Mouse (Mus musculus) right cerebral cortex, postnatal 36 days (tissue): ENCODE measurements around the gene Pxt1.
A peak's percentile ranks its signal among the peaks of the same experiment; 100 is the strongest.
"Not testable (repeated sequence)": the region's sequence is repeated elsewhere in the genome, so short reads cannot be mapped to it uniquely, and the experiment has no call there.

ENCODE experiments used
- DNase-seq, 2 experiments: peaks; one replicate each; pipeline ENCODE4 v3.0.0; 2022; ENCODE audit warnings: low spot score in 2 of 2, mixed read lengths in 1 of 2

Gene Pxt1

GRCm38 (mm10) chr17:28943740-28944139, at the start of gene Pxt1:
Gene Pxt1 (minus strand): TSS chr17:28943840.
- DNase-seq = no peak

DNA sequence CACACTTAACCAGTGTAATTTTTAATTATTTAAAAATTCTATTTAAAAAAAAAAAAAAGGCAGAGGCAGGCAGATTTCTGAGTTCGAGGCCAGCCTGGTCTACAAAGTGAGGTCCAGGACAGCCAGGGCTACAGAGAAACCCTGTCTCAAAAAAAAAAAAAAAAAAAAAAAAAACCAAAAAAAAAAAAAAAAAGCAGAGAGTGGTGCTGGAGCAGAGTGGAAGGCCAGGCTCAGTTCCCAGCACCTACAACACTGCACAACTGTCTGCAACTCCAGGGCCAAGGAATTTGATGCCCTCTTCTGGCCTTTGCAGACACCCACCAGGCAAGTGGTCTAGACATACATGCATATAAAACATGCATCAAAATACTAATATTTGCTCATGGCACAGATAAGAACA, 49.4 kb upstream of the Pxt1 start:
- not testable (repeated sequence) for DNase-seq

DNA sequence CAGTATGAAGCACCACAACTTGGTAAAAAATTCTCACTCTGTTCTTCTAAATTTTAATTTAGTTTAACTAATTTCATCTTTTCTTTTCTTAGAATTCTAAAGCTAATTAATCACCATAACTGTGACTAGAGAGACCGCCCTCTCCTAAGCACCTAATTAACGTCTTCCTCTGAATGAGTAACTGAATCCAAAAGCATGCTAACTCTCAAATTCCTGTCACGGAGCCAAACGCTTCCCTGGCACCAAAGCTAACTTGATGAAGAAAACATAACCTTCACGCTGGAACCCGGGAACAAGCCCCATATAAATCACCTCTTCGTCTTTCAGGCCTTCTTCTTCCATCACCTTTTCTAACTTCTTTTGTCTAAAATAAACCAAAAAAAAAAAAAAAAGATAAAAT, 48.5 kb upstream of the Pxt1 start:
- no peak for DNase-seq

DNA sequence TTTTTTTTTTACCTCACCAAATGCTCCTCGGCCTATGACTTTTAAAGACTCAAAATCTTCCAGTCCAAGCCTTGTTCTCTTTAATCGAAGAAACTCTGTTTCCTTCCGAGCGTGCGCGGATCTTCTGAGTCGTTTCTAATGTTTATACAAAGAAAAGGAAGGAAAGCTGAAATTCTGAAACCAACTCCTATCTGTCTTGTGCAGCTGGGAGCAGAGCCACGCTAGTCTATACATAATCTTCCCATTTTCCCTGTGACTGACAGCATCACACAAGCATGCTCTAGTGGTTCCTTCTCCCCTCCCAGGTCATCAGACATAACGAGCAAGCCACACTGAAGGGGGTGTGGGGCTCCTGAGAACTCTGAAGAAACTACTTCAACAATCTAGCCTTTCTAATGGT, 47.6 kb upstream of the Pxt1 start:
- no peak for DNase-seq

DNA sequence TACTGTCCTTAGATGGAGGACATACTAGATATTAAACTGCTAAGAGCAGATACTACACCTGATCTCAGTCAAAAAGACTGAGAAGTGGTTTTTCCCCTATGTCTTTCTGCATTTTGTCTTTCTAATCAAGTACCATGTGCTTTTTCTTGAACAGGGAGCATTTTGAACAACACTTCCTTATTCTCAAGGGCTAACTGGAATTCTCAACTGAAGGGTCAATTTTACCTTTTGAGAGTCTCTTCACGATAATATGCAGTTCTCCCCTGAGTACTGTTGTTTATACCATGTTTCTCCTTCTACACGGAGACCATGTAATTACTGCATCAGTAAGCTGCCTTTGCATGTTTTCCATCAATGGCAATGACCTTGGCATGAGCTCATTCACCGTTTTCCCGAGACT, 46.4 kb upstream of the Pxt1 start:
- no peak for DNase-seq

DNA sequence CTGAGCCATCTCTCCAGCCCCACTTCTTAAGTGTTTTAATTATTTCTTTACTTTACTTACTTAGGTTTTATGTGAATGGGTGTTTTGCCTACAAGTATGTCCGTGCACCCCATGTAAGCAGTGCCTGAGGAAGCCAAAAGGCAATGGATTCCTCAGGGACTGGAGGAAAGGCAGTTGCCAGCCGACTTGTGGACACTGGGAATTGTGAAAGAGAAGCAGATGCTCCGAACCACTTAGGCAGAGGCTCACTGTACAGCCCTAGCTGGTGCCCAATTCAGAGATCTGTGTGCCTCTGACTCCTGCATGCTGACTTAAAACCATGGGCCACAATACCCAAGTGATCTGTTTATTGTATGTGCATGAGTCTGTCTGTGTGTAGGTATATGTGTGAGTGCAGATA, 45.4 kb upstream of the Pxt1 start:
- DNase-seq = no peak

DNA sequence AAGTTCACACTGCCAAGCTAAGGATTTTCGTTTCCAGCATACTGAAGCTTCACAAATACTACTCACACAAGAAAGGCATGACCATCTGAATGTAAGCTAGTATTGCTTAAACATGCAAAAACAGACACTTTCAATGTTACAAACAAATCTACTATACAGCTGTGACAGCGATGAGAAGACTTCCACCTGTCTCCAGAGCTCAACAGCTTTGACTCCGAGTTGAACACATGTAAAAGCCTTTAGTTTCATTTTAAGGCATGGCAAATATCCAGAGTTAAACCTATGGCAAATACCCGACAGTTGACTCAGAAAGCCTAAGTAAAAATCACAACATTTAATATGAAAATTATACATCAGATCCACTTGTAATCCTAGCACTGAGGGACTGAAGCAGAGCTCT, 44.7 kb upstream of the Pxt1 start:
- no peak for DNase-seq

GRCm38 (mm10) chr17:28987713-28988112, 44.1 kb upstream of the Pxt1 start:
- no peak for DNase-seq

DNA sequence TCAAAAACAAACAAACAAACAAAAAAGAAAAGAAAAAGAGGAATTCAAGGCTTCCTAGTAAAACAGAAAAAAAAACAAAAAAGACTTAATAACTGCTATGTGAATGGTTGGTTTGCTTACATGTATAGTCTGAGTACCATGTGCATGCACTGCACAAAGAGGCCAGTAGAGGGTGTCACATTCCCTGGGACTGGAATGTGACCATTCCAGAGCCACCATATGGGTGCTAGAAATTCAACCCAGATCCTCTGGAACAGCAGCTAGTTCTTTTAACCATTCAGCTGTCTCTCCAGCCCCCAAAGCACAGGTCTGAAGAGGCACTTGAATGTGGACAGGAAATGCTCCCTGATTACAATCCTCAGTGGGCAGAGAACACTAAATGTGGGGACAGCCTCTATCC, 43.2 kb upstream of the Pxt1 start:
- DNase-seq = no peak

DNA sequence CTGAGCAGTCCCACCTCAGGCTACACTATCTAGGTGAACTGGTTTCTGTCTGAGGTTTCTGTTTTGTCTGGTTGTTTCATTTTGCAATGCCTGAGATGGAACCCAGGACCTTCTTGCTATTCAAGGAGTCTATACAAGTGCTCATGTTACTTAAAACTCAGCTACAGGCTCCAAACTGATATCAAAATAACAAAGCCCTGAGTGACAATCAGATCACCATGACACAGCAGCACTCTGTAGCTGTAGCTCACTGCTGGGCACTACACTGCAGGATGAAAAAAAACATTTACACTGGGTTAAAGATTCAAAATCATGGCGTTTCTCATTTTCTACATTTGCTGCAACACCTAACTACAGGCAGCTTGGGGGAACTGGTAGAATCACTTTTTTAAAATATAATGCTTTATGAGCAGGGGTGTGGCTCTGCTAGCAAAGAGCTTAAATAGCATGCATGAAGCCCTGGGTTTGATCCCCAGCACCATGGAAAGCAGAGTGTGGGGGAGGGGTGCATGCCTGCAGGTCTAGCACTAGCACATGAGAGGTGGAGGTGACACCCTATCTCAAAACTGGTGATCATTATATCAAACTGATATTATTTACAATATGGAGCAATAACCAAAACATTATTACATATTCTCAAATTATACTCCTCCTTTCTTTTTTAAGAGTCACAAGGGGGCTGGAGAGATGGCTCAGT, 41.2 kb upstream of the Pxt1 start:
- DNase-seq = no peak

DNA sequence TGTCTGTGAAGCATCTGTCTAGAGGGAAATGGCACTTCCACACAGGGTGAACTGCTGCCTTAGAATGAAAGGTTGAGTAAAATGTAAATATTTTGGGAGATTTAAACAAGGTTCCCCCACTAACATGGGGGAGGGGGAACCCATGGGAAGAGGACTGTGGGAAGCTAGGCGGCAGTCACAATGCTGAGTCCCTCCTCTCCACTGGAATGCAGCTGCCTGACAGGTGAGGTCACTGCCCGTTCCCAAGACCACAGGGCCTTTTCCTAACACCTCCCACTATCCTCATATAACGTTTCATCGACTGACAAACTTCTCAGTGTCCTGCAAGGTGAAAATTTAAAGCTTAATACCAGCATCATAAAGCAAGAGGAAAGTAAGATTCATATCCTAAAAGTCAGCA, 39.0 kb upstream of the Pxt1 start:
- DNase-seq = no peak

DNA sequence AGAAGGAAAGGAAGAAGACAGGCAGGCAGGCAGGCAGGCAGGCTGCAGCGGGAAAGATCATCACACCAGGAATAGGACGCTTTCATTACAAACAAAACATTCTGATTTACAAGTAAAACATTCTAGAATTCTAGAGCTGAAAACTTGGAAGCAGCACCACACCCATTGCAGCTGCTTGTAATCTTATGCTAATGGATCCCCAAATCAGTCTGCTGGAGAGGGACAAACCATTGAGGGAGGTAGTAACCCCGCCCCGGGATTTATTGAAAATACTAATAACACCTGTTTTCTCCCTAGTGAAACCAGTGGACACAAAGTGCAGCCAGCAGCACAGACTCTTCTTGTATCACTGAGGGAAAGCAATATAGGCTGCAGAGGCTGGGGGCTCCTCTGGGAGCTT, 37.4 kb upstream of the Pxt1 start:
- no peak for DNase-seq

DNA sequence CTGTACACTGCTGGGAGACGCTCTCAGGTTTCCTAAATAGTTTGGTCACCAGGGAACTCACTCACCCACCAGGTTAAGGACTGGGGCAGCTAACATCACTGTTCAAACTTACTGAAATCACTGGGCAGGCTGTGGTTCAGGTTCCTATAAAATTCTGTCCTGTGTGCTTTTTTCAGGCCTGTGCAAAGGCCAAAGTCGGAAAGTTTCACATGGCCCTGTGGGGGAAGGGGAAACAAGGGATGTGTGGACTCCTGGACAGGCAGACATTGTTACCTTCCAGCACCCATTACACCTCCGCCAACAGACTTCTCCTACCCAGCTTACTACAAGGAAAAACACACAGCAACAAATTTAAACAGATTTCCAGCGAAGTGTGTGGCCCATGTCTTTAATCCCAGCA, 35.5 kb upstream of the Pxt1 start:
- no peak for DNase-seq

DNA sequence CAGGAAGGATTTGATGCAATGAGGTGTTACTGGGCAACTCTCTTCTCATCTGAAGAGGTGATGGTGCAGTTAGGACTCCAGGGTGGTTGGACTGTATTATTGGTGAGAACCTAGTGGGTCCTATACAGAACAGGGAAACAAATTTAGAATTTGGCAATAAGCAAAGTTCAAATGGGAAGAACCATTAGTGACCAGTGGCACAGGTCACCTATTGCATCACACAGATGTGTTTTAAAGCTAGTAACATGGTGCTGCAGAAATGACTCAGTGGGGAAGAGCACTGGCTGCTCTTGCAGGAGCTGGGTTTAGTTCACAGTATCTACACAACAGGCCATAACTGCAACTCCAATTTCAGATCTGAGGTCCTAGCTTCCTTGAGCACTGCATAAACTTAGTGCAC, 26.5 kb upstream of the Pxt1 start:
- no peak for DNase-seq

DNA sequence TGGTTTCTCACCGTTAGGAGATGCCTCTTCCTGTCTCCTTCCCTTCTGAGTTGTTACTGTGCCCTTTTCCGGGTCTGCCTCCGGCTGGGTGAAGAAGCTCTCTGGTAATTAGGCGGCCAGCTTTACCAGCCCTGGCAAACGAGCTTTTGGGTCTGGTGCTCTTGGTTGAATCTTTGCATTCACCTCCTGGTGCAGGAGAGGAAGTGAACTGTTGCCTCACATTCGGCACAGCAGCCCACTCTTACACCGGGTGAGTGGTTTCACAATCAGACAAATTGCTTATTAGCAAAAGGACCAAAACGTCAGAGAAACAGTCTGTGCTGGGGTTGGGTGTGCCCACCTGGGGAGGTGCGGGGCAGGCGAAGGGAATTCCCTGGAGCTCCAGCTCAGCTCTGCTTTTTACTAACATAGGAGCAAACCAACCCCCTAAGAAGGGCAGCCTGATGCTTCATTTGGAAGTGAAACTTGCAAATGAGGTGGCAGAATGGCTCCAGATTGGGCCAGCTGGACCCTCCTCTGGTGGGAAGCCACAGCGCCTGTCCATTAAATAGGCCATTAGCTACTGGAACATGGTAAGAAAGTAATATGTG, 23.5 kb upstream of the Pxt1 start:
- no peak for DNase-seq

- DNase-seq = no peak
Measured at GRCm38 (mm10) chr17:28961596-28961995, 18.0 kb upstream of the Pxt1 start.

DNA sequence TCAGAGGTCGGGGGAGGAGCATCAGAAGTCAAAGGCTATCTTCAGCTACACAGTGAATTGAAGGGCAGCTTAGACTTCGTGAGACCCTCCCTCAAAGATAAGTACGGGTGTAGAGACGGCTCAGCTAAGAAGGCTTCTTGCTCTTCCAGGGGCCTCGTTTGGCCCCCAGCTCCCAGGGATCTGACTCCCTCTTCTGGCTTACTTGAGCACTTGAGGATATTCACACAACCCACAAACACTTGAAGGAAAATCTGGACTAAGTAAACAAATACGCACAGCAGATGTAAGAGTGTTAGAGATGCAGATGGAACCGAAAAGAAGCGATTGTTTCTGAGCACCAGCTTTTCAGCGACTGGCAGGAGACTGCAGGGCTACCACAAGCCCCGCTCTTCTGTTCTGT, 17.0 kb upstream of the Pxt1 start:
- no peak for DNase-seq

- no peak for DNase-seq
Measured at GRCm38 (mm10) chr17:28954416-28954815, 10.8 kb upstream of the Pxt1 start.

DNA sequence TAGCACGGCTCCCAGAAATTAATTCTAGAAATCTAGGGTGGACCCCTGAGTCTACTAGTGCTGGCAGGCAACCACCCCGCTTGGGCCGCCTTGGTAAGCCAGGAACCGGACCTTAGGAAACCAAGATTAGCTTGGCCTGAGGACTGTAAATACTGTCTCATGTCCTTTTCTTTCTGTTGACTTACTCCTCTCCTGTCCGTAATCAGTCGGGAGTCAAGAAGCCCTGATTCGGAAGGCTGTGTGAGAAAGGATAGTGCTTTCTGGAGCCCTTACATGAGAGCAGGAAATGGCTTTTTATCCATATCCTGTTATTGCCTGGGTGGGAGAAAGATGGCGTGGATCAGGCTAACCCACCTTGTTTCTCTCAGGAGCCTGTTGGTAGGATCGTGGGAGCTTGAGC, 9.6 kb upstream of the Pxt1 start:
- DNase-seq = no peak

DNA sequence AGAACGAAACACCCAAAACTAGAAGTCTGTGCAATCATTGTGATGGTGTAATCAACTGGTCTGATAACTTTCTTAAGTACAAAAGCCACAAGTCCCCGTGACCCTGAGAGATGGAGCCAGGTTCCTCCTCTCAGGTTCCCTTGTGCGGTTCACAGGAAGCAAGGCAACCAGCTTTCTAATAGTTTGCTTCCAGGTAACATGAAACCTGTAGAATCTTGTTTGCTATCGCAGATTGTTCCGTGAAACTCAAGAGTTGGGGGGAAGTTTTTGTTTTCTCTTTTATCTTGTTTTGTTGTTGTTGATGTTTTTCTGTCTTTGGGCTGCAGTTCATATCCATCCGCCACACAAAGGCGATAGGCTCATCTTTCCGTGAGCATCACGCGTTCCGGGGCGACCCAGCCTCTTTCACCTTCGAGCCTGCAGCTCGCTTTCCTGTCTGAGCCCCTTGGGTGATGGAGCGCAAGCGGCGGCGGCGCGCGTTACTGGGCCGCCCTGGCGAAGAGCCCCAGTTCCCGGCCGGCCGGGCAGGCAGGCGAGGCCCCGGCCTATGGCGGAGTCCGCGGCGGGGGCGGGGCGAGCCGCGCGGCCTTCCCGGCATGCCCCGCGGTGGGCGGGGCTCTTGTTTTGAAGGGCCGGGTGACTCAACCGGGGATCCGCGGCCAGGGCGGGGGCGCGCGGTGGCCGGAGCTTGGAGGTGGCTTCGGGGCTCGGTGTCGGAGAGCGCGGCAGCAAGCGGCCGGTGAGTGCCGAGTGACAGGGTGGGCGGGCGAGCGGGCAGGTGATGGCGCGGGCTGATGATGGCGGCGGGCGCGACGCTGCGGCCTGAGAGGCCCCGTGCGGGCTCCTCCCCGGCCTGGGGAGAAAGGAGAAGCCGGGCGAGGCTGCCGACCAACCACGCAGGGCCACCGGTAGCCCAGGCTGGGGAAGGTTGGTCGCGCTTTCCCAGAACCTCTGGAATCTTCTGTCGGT, 8.5 kb upstream of the Pxt1 start, which contains the start of gene Kctd20:
Gene Kctd20, plus strand, starts transcription at position 120 of the 969 bp plus-strand sequence.
- DNase-seq = peak; percentile 73 to 80

DNA sequence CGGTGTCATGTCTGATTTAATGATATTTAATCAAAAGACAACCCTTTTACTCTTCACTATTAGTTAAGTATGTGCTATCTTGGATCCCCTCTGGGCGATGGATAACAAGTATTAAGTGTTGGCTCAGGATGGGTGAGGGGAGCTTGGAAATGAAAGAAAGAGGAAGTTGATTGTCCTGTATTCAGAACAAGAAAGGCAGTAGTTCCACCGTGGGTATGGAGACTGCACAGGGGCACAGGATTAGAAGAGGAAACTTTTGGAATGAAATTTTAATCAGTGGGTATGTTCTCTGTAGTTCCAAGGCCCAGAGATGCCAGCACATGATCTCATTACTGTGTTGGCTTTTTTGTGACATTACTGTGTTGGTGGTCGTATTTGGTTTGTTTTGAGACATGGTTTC, 7.1 kb upstream of the Pxt1 start:
- DNase-seq = no peak

- no peak for DNase-seq
Measured at GRCm38 (mm10) chr17:28948661-28949060, 5.0 kb upstream of the Pxt1 start.
